Mouse (Mus musculus) embryonic facial prominence, embryonic 13.5 days (tissue): ENCODE measurements around the gene Olfr680-ps1. TPM values are rescaled to one million over a fixed set of nuclear protein-coding genes. Genes with fewer than 3 reads are reported as not detected.
"Not testable (repeated sequence)": the region's sequence is repeated elsewhere in the genome, so short reads cannot be mapped to it uniquely, and the experiment has no call there.

Experiments
- ATAC-seq: fragments of 200-750 bp; cut with Nextera tagmentation; 2 replicates; pipeline ENCODE4 v1.8.0; 2017; ENCODE audit warnings: low read depth; ENCODE audit not compliant: insufficient number of reproducible peaks, insufficient read depth, low FRiP score, low TSS enrichment
- H3K27ac ChIP-seq: fragments of 300-500 bp; sonication (generic); 2 replicates; pipeline ENCODE4 v1.5.1; 2015; ENCODE audit warnings: moderate library complexity, mild to moderate bottlenecking, inconsistent platforms
- H3K27me3 ChIP-seq: fragments of 300-500 bp; sonication (generic); 2 replicates; pipeline ENCODE4 v1.6.1; 2015; ENCODE audit warnings: mild to moderate bottlenecking, inconsistent platforms
- H3K36me3 ChIP-seq: fragments of 300-500 bp; sonication (generic); 2 replicates; pipeline ENCODE4 v1.6.1; 2015; ENCODE audit warnings: mild to moderate bottlenecking, inconsistent platforms
- H3K4me1 ChIP-seq: fragments of 300-500 bp; sonication (generic); 2 replicates; pipeline ENCODE4 v1.6.1; 2015; ENCODE audit warnings: inconsistent platforms
- H3K4me2 ChIP-seq: fragments of 300-500 bp; sonication (generic); 2 replicates; pipeline ENCODE4 v1.6.1; 2015; ENCODE audit warnings: moderate library complexity, mild to moderate bottlenecking, inconsistent platforms
- H3K4me3 ChIP-seq: fragments of 300-500 bp; sonication (generic); 2 replicates; pipeline ENCODE4 v1.5.1; 2015; ENCODE audit warnings: mild to moderate bottlenecking, inconsistent platforms
- H3K9ac ChIP-seq: fragments of 300-500 bp; sonication (generic); 2 replicates; pipeline ENCODE4 v1.6.1; 2015; ENCODE audit warnings: mild to moderate bottlenecking, inconsistent platforms
- H3K9me3 ChIP-seq: fragments of 300-500 bp; sonication (generic); 2 replicates; pipeline ENCODE4 v1.6.1; 2016; ENCODE audit warnings: inconsistent platforms
- WGBS: fragments of 180-500 bp; shearing (Covaris S2); methylation state at CpG from one replicate; pipeline ENCODE4 v1.1.7; 2015; ENCODE audit warnings: mixed read lengths; 5-methylcytosine and 5-hydroxymethylcytosine counted together
- polyA plus RNA-seq: library from polyadenylated mRNA; unstranded; fragments of >200 nt; fragmentation: Nextera tagmentation; extraction: Ambion mirVana; gene quantifications from 2 replicates; pipeline ENCODE4 v1.2.1, GENCODE M21; 2015

Gene Olfr680-ps1
- not detected in 2 replicates for polyA plus RNA-seq

- not testable (repeated sequence) for H3K9me3 ChIP-seq, H3K27me3 ChIP-seq, H3K4me3 ChIP-seq, H3K4me2 ChIP-seq, H3K9ac ChIP-seq, ATAC-seq, H3K4me1 ChIP-seq, H3K27ac ChIP-seq, H3K36me3 ChIP-seq
Observed at GRCm38 (mm10) chr7:105092717-105093116, at the start of gene Olfr680-ps1. Olfr680-ps1 (minus strand) TSS chr7:105092817.

GRCm38 (mm10) chr7:105141275-105141674 is 48.7 kb upstream of the Olfr680-ps1 start:
- Histone ChIP-seq H3K9me3 (no peaks in the 10 kb centered on the region), H3K4me2 (no peak overlapping the region), H3K36me3 (no peaks in the 10 kb centered on the region), H3K4me1 (no peaks in the 10 kb centered on the region), H3K27ac (no peak overlapping the region), H3K4me3 (no peak overlapping the region), H3K27me3 (no peaks in the 10 kb centered on the region), H3K9ac (no peak overlapping the region)
- ATAC-seq: no peak
- 75% methylated on average over 2 of the region's 2 CpGs for WGBS

- ATAC-seq: no peak
- no peak within 1 kb of the TSS for H3K27ac ChIP-seq
- no peaks in the 10 kb centered on the region for H3K36me3 ChIP-seq
- H3K9me3 ChIP-seq: no peaks in the 10 kb centered on the region
- no peak within 1 kb of the TSS for H3K4me2 ChIP-seq
- no peak within 1 kb of the TSS for H3K4me3 ChIP-seq
- no peaks in the 10 kb centered on the region for H3K4me1 ChIP-seq
- no peaks in the 10 kb centered on the region for H3K27me3 ChIP-seq
- no peak within 1 kb of the TSS for H3K9ac ChIP-seq
Observed at GRCm38 (mm10) chr7:105116536-105116935, 23.9 kb upstream of the Olfr680-ps1 start, which contains the start of gene Olfr681. Olfr681 (plus strand) TSS chr7:105116836.

DNA sequence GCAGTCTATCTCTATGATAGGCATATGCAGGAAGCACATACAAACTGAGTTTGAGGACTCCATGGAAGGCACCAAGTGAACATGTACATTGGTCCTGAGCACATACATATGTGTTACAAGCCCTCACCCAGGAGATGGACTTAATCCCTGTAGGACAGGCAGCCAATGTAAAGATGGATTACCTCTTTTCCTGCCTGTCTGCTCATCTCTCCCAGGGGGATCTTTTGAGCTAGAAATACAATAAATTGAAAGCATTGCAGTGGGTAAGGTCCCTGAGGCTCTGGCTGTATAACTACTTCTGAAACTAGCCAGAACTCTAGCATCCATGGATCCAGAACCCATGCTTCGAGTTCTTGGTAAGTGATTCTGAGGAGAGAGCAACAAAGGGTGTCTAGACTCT is 11.7 kb downstream of the Olfr680-ps1 start, which contains the start of gene Olfr679:
Gene Olfr679, plus strand, starts transcription at position 301 of the 400 bp plus-strand sequence.
- Histone ChIP-seq H3K9ac (no peak within 1 kb of the TSS), H3K4me2 (no peak within 1 kb of the TSS), H3K27me3 (no peaks in the 10 kb centered on the region), H3K4me1 (no peaks in the 10 kb centered on the region), H3K4me3 (no peak within 1 kb of the TSS), H3K36me3 (no peaks in the 10 kb centered on the region), H3K27ac (no peak within 1 kb of the TSS), H3K9me3 (no peaks in the 10 kb centered on the region)
- no peak for ATAC-seq
- WGBS: 66% methylated on average over 1 of the region's 1 CpGs

DNA sequence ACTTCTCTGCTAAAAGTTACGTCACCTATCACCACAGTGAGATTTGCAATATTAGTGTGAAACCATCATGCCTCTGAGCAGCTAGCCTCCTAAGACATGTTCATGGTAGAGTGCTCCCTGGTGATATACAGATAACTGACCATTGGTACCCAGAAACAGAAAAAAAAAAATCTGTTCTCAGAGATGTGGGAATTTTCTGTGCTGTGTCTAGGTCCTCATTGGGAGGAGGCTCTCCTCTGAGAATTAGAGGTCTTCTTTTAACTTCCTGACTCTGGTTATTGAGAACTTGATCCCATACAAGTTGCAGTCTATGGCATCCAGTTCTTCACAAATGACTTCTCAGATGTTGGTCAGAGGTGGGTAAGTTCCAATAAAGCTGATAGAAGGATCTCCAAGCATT is 28.4 kb downstream of the Olfr680-ps1 start, which contains the start of gene Olfr678:
Gene Olfr678, plus strand, starts transcription at position 301 of the 400 bp plus-strand sequence.
- Histone ChIP-seq H3K4me3 (no peak within 1 kb of the TSS), H3K27me3 (no peaks in the 10 kb centered on the region), H3K27ac (no peak within 1 kb of the TSS), H3K9me3 (no peaks in the 10 kb centered on the region), H3K36me3 (no peaks in the 10 kb centered on the region), H3K4me1 (no peaks in the 10 kb centered on the region), H3K4me2 (no peak within 1 kb of the TSS), H3K9ac (no peak within 1 kb of the TSS)
- ATAC-seq: no peak
- 89% methylated on average over 1 of the region's 1 CpGs for WGBS

DNA sequence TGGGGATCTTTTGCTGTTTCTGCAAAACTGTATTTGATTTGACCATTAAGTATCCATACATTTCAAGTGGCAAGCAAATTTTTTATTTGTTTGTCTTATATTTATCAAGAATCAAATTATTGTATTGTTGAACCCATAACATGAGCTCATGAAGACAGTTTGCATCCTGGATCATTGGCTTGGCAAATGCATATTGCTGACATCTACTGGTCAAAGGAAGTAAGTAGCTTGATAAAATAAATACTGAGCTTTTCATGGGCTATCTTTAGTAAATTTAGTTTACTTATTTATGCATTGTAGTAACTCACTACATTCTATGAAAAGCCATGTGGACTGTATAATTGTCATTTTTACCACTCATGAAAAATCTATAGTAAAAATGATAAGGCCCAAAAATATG is 33.7 kb downstream of the Olfr680-ps1 start:
- H3K9ac ChIP-seq: no peak overlapping the region
- H3K9me3 ChIP-seq: no peaks in the 10 kb centered on the region
- H3K27ac ChIP-seq: no peak overlapping the region
- no peaks in the 10 kb centered on the region for H3K4me1 ChIP-seq
- ATAC-seq: no peak
- H3K4me2 ChIP-seq: no peak overlapping the region
- no peaks in the 10 kb centered on the region for H3K36me3 ChIP-seq
- H3K27me3 ChIP-seq: no peaks in the 10 kb centered on the region
- no peak overlapping the region for H3K4me3 ChIP-seq

Other genes starting within 250 kb of the Olfr680-ps1 start
- gene Usp17la, start 235.8 kb downstream of the Olfr680-ps1 start, polyA plus RNA-seq: 0.10 TPM in 1 of 2 replicates, not detected in the other
- gene Olfr665, start 214.8 kb downstream of the Olfr680-ps1 start, polyA plus RNA-seq: not detected in 2 replicates
- gene Olfr666, start 196.9 kb downstream of the Olfr680-ps1 start, polyA plus RNA-seq: 0.17 TPM in 1 of 2 replicates, not detected in the other
- gene Olfr667, start 171.3 kb downstream of the Olfr680-ps1 start, polyA plus RNA-seq: not detected in 2 replicates
- not detected in 2 replicates for gene Olfr668, start 164.8 kb downstream of the Olfr680-ps1 start, polyA plus RNA-seq
- not detected in 2 replicates for gene Olfr669, start 158.6 kb downstream of the Olfr680-ps1 start, polyA plus RNA-seq
- not detected in 2 replicates for gene Olfr670, start 130.2 kb downstream of the Olfr680-ps1 start, polyA plus RNA-seq
- not detected in 2 replicates for gene Olfr671, start 113.7 kb downstream of the Olfr680-ps1 start, polyA plus RNA-seq
- gene Olfr672, start 90.8 kb downstream of the Olfr680-ps1 start, polyA plus RNA-seq: 0.21 TPM in 1 of 2 replicates, not detected in the other
- gene Olfr675, start 64.4 kb downstream of the Olfr680-ps1 start, polyA plus RNA-seq: not detected in 2 replicates
- not detected in 2 replicates for gene Olfr676, start 60.1 kb downstream of the Olfr680-ps1 start, polyA plus RNA-seq
- not detected in 2 replicates for gene Olfr677, start 41.4 kb downstream of the Olfr680-ps1 start, polyA plus RNA-seq
- 0.08 TPM in 1 of 2 replicates, not detected in the other for gene Olfr678, start 28.3 kb downstream of the Olfr680-ps1 start, polyA plus RNA-seq
- 0.45 TPM in 1 of 2 replicates, not detected in the other for gene Olfr679, start 11.6 kb downstream of the Olfr680-ps1 start, polyA plus RNA-seq
- not detected in 2 replicates for gene Olfr681, start 24.0 kb upstream of the Olfr680-ps1 start, polyA plus RNA-seq
- 0.27 TPM in 1 of 2 replicates, not detected in the other for gene Olfr683, start 54.2 kb upstream of the Olfr680-ps1 start, polyA plus RNA-seq
- not detected in 2 replicates for gene Olfr684, start 70.8 kb upstream of the Olfr680-ps1 start, polyA plus RNA-seq
- gene Olfr685, start 93.2 kb upstream of the Olfr680-ps1 start, polyA plus RNA-seq: 0.13 TPM in 1 of 2 replicates, not detected in the other
- not detected in 2 replicates for gene Olfr686, start 114.7 kb upstream of the Olfr680-ps1 start, polyA plus RNA-seq
- not detected in 2 replicates for gene Olfr688, start 195.3 kb upstream of the Olfr680-ps1 start, polyA plus RNA-seq
- gene Olfr689, start 218.3 kb upstream of the Olfr680-ps1 start, polyA plus RNA-seq: 0.08 TPM in 1 of 2 replicates, not detected in the other
- not detected in 2 replicates for gene Olfr690, start 241.3 kb upstream of the Olfr680-ps1 start, polyA plus RNA-seq
- 0.35 and 0.51 TPM in 2 replicates for gene Olfr691, start 249.5 kb upstream of the Olfr680-ps1 start, polyA plus RNA-seq